Mouse (Mus musculus) ES-Bruce4 (cell line): ENCODE data around the gene Runx2. TPM values are rescaled to one million over a fixed set of nuclear protein-coding genes. Genes with fewer than 3 reads are reported as not detected.

Experiments used
- H3K27ac ChIP-seq: 2 replicates; pipeline ENCODE4 v1.5.1; 2012; ENCODE audit warnings: low read length, inconsistent platforms; ENCODE audit not compliant: insufficient read depth
- H3K27me3 ChIP-seq: 2 replicates; pipeline ENCODE4 v1.6.1; 2012; ENCODE audit warnings: mild to moderate bottlenecking, low read length, inconsistent platforms; ENCODE audit not compliant: control insufficient read depth, poor library complexity, insufficient read depth, severe bottlenecking
- H3K36me3 ChIP-seq: 2 replicates; pipeline ENCODE4 v1.6.1; 2012; ENCODE audit warnings: inconsistent platforms, mild to moderate bottlenecking, low read length, moderate library complexity; ENCODE audit not compliant: control insufficient read depth, poor library complexity, insufficient read depth, severe bottlenecking
- H3K4me1 ChIP-seq: one replicate; pipeline ENCODE4 v1.8.1; 2011; ENCODE audit warnings: low read length; ENCODE audit not compliant: control insufficient read depth, insufficient read depth
- H3K4me3 ChIP-seq: 2 replicates; pipeline ENCODE4 v1.5.1; 2011; ENCODE audit warnings: low read depth, mild to moderate bottlenecking, low read length
- H3K9ac ChIP-seq: 2 replicates; pipeline ENCODE4 v1.6.1; 2012; ENCODE audit warnings: low read depth, mild to moderate bottlenecking, inconsistent platforms; ENCODE audit not compliant: poor library complexity, severe bottlenecking
- H3K9me3 ChIP-seq: replicated peaks from 2 replicates; pipeline ENCODE4 v1.6.1; 2012; ENCODE audit warnings: mild to moderate bottlenecking, low read length, inconsistent platforms; ENCODE audit not compliant: control insufficient read depth, poor library complexity, insufficient read depth, severe bottlenecking
- CTCF ChIP-seq: IDR thresholded peaks from one replicate; pipeline ENCODE4 v1.8.1; 2011; ENCODE audit warnings: low read depth, low read length
- EP300 ChIP-seq: IDR thresholded peaks from 2 replicates; pipeline ENCODE4 v1.6.1; 2011; ENCODE audit warnings: low read depth, low read length; ENCODE audit not compliant: insufficient read depth
- POLR2A ChIP-seq: IDR thresholded peaks from one replicate; pipeline ENCODE4 v1.8.1; 2011; ENCODE audit warnings: low read length; ENCODE audit not compliant: insufficient read depth
- polyA plus RNA-seq: library from polyadenylated mRNA; stranded (reverse); fragments of >200 nt; gene quantifications from 2 replicates; pipeline ENCODE4 v1.2.4, GENCODE M21; 2011; ENCODE audit warnings: low read depth; ENCODE audit not compliant: missing spikeins, insufficient read depth, insufficient read length

Gene Runx2
- polyA plus RNA-seq, 1 experiment = 0.39 TPM

- no peak overlapping the region for H3K27ac ChIP-seq
- no peak overlapping the region for H3K4me3 ChIP-seq
- no peak overlapping the region for H3K9ac ChIP-seq
- no peaks in the 10 kb centered on the region; the same call in none of the 2 replicates for H3K27me3 ChIP-seq
- H3K9me3 ChIP-seq = no peaks in the 10 kb centered on the region
- H3K4me1 ChIP-seq = peaks cover 2% of the 10 kb centered on the region
- TF ChIP-seq CTCF (no peak), POLR2A (no peak), EP300 (no peak)
- no peaks in the 10 kb centered on the region for H3K36me3 ChIP-seq
These were observed 86.1 kb downstream of the Runx2 start for GRCm38 (mm10) chr17:44728464-44728863.

- H3K27ac ChIP-seq = no peak overlapping the region
- no peak overlapping the region for H3K4me3 ChIP-seq
- no peaks in the 10 kb centered on the region; the same call in 1 of the 2 replicates for H3K27me3 ChIP-seq
- no peak for TF ChIP-seq CTCF
- no peak for TF ChIP-seq POLR2A
- no peak for TF ChIP-seq EP300
- no peaks in the 10 kb centered on the region for H3K9me3 ChIP-seq
- H3K9ac ChIP-seq = no peak overlapping the region
- peaks cover 2% of the 10 kb centered on the region for H3K4me1 ChIP-seq
- no peaks in the 10 kb centered on the region for H3K36me3 ChIP-seq
These were observed 86.9 kb downstream of the Runx2 start for GRCm38 (mm10) chr17:44727675-44728074.

- Histone ChIP-seq H3K4me3 (no peak overlapping the region), H3K9ac (no peak overlapping the region), H3K36me3 (no peaks in the 10 kb centered on the region), H3K27me3 (no peaks in the 10 kb centered on the region), H3K4me1 (peaks cover 2% of the 10 kb centered on the region), H3K27ac (no peak overlapping the region), H3K9me3 (no peaks in the 10 kb centered on the region)
- TF ChIP-seq EP300 = no peak
- TF ChIP-seq POLR2A = no peak
- no peak for TF ChIP-seq CTCF
These were observed 89.7 kb downstream of the Runx2 start for GRCm38 (mm10) chr17:44724805-44725480.

GRCm38 (mm10) chr17:44724255-44724654, 90.3 kb downstream of the Runx2 start:
- no peaks in the 10 kb centered on the region for H3K36me3 ChIP-seq
- no peak overlapping the region for H3K4me3 ChIP-seq
- peaks cover 2% of the 10 kb centered on the region for H3K4me1 ChIP-seq
- H3K27ac ChIP-seq = no peak overlapping the region
- no peaks in the 10 kb centered on the region for H3K27me3 ChIP-seq
- no peak overlapping the region for H3K9ac ChIP-seq
- TF ChIP-seq EP300 (no peak), CTCF (no peak), POLR2A (no peak)
- H3K9me3 ChIP-seq = no peaks in the 10 kb centered on the region

- TF ChIP-seq CTCF (no peak), EP300 (no peak), POLR2A (no peak)
- Histone ChIP-seq H3K9ac (no peak overlapping the region), H3K4me1 (peaks cover 2% of the 10 kb centered on the region), H3K9me3 (no peaks in the 10 kb centered on the region), H3K27me3 (no peaks in the 10 kb centered on the region), H3K4me3 (no peak overlapping the region), H3K27ac (no peak overlapping the region), H3K36me3 (no peaks in the 10 kb centered on the region)
These were observed 92.3 kb downstream of the Runx2 start for GRCm38 (mm10) chr17:44722103-44722792.

GRCm38 (mm10) chr17:44718591-44718990, 96.0 kb downstream of the Runx2 start:
- no peaks in the 10 kb centered on the region for H3K36me3 ChIP-seq
- no peaks in the 10 kb centered on the region for H3K27me3 ChIP-seq
- no peak overlapping the region for H3K9ac ChIP-seq
- no peaks in the 10 kb centered on the region for H3K4me1 ChIP-seq
- no peak overlapping the region for H3K4me3 ChIP-seq
- H3K27ac ChIP-seq = no peak overlapping the region
- no peaks in the 10 kb centered on the region for H3K9me3 ChIP-seq
- no peak for TF ChIP-seq CTCF
